Mouse (Mus musculus): ENCODE measurements around the gene Ttc33. TPM values are rescaled to one million over a fixed set of nuclear protein-coding genes. Genes with fewer than 3 reads are reported as not detected.

The Ttc33 gene
- 10 to 100 TPM; 59.2 to 71.1 TPM for polyA plus RNA-seq (2017; shearing (Covaris generic))

DNA sequence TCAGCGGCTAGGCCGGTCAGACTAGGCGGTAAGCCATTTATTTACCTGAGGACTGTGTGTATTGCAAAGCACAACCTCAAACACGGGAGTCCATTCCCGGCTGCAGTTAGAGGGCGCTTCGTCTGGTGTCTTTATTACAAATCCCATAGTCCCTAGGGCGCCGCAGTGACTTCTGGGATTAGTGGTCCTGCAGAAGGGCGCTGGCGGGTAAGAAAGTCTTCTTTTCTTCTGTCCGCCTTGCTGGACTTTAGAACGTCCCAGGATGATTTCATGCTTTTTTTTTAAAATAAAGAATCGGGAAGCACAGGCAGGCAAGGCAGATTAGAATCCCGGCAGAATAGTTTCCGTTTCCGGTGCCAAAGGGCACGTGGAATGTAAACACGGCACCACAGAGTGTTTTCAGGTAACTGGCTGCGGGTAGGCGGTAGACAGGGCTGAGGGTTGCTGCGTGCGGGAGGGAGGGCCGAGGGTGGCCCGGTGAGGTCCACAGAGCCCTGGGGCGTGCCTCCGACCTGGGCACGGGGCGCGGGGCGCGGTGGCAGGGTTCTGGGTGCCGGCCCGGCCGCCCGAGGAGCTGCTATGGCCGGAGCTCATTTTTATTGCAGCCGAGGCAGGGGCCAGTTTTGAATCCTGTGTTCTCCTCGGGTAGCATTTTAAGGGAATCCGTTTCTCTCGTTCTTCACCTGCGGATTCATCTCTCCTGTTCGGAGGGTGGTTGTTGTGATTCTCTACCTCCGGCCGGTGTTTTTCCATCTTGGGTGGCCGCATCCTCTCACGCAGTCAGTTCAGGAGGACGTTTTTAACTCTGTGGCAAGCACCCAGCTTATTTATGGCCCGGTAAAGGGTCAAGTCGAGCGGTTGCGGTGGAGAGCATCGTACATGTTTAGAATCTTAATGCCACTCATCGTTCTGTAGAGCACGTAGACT is at the start of gene Ttc33:
Gene Ttc33 (plus strand): TSS at position 160 of the 927 bp plus-strand sequence.
- ATAC-seq = peak; percentile 80

DNA sequence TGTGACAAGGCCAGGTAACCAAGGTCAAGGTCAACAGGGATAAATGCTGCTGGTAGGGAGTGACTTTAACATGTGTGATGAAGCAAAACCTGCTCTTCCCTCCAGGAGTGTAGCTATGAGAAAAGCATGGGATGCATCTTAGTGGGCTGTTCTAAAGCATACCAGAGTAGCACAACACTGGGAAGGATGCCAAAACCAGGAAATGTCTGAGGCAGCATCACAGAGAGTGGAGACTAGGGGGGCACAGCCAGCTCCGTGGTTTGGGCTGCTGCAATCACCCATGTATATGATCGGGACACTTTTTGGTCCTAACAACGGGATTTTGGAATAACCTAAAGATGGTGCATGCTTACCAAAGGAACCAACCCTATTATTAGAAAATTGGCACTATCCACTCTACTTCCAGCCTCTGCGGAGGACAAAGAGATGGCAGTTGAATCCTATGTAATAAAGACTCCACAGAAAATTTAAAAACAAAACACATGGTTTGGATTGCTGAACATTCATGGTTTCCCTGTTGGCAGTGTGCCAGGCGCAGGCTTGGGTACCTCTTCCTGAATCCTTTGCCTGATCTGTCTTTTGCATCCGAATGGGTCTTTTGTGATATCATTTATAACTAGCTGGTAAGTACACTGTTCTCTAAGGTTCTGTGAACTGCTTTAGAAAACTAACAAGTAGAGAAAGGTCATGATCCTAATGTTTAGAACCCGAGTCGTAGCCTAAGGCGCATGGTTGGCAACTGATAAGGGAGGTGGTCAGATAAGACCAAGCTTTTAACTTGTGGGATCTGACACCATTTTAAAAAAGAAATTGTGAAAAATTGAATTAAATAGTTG is 47.1 kb upstream of the Ttc33 start:
- no peak for ATAC-seq

DNA sequence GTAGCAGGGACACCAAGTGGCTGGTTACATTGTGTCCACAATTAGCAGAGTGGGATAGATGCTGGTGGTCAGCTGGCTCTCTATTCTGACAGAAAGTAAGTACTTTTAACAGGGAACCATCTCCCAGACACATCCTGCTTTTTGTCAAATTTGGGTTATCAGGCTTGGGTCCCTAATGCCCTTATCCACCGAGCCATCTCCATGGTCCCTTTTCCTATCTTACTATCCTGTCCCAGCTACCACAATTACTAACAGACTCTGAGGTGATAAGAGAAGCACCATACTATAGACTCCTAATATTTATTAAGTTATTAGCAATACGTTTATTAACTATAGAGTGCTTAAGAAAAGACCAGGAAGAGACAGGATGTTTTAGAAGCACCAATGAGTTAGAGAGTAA is 46.0 kb upstream of the Ttc33 start:
- no peak for ATAC-seq

DNA sequence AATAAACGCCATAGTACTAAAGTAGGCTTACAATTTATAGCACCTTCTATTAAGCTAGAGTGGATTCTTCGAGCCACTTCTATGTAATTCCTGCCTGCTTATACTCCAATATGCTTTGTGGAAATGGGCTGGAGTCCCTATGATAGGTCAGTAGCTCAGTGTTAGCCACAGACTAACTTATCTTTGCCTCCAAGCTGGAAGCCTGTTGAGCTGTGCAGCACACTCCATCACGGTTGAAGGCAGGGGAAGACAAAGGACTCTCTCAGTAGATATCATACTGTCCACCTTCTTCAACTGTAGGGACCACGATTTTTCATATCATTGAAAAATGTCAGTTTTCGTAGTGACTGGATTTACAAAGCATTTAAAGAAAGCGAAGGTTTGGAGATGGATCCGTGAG is 45.5 kb upstream of the Ttc33 start:
- ATAC-seq = no peak

DNA sequence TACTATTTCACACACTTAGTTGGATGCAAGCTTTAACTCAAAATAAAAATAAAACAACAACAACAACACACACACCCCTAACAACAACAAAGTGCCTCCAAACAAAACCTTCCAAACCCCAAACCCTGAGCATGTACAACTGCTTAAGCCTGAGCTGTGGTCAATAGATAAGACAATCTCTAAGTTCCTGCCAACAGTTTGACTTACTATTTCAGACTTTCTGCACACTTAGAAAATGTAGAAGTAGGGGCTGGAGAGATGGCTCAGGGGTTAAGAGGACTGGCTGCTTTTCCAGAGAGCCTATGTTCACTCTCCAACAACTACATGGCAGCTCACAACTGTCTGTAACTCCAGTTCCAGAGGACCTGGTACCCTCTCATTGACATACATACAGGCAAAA is 45.0 kb upstream of the Ttc33 start:
- no peak for ATAC-seq

DNA sequence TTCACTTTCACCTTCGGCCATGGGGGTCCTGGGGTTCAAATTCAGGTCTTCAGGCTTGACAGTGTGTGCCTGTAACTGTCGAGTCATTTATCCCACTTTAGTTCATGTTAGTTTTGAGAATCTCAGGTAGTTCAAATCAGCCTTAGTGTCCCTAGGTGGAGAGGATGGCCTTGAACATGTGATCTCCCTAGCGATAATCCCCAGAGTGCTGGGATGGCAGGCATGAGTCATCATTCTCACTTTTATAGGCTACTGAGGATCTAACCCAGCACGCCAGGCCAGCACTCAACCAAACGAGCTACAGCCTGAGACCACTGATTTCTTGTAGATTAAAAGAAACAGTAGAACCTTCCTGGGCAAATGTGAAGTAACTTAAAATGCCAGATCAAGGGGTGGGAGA is 43.3 kb upstream of the Ttc33 start:
- no peak for ATAC-seq

DNA sequence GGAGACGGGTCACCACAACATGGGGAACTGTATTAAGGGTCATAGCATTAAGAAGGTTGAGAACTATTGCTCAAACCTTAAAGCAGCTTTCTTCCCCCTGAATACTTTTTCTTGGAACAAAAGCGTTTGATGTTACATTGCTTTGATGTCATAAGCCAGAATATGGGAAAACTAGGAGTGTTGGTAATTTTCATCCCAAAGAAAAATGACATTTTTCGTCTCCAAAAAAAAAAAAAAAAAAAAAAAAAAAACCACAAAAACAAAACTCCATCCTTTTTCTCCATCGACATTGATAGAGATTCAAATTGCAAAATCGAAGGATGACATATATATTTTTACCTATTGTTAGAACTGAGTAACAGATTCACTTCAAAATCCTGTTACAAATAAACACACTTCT is 42.6 kb upstream of the Ttc33 start:
- no peak for ATAC-seq

DNA sequence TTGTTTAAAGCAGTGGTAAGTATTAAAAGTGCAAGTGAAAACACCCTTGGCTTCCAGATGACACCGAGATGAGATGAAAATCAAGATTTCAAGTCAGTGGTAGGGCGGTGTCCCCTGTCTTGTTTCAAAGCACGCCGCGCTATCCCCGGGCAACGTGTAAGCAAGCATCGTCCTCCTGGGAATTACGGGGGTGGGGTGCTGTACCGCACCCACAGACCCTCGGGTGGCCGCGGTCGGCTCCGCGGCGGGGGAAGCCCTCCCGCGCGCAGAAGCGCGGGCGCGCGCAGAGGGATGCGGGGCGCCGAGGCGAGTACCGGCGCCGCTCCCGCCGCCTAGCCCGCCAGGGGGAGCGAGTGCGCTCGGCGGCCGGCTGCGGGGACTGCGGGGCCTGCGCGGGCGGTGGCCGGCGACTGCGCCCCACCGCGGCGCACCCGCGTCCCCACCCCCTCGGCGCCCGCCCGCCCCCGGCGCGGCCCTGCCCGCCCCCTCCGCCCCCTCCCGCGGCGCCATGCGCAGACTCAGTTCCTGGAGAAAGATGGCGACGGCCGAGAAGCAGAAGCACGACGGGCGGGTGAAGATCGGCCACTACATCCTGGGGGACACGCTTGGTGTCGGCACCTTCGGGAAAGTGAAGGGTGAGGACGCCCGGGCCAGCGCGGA is 41.8 kb upstream of the Ttc33 start, which contains the start of gene Prkaa1:
Gene Prkaa1 (plus strand): TSS at position 501 of the 660 bp plus-strand sequence.
- ATAC-seq = peak; percentile 68

DNA sequence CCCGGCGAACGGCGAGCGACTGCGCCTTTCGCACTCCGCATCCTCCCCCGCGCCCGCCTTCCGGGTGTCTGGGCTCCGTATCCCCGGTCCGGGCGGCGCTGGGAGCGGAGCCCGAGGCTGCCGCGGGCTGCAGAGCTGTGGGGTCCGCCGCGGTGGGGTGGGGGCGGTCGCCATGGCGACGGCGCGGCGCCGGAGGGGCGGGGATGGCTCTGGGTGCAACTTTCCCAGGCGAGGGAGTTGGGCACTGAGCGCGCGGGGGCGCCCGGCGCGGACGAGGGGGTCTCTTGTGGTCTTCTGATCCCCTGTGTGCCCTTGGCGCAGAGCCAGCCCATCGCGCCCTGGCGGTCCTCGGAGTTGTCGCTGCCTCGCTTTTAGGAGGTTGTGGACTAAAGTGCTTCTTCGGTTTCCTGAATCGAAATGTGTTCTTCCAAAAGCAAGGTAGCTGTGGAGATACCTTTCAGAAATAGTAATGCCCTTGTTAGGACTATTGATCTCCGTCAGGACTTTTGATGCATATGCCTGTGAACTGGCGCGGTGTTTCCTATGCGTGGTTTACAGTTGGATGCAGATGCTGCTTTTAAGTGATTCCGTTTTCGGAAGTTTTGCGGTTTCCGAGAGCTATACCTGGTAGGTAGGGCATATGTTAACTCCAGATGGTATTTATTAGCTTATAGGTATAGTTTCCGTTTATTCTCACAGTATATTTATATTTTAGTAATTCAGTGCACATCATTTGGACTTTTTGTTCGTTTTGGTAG is 41.1 kb upstream of the Ttc33 start:
- ATAC-seq = peak; percentile 44

DNA sequence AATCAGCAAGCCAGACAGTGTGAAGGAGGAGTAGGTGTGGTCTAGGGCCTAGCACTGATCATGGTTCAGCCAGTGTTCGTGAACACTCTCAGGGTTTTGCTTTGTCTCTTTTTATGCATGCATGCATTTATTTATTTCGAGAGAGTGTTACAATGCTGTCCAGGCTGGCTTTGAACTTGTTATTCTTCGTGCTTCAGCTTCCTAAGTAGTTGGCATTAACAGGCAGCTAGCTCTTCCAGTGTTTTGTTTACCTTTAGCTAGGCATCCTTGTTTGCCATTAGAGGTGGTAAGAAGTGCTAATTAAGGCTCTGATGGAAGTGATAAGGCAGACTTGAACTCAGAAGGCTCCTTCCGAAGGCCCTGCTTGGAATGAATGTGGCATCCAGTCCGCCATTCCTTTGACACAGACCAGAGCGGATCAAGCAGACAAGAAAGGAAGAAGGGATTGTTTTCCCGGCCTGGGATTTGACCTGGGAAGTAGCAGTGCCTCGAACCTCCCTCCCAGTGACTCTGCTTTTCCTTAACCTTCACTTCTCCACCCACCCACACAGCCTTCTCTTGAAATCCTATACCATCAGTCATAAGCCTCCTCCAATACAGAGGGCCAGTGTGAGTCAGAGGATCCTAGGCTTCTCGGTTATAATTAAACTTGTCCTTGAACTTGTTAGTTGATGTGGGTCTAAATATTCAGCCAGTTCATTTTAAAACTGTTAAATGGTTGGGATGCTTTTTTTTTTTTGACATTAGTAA is 40.0 kb upstream of the Ttc33 start:
- no peak for ATAC-seq

DNA sequence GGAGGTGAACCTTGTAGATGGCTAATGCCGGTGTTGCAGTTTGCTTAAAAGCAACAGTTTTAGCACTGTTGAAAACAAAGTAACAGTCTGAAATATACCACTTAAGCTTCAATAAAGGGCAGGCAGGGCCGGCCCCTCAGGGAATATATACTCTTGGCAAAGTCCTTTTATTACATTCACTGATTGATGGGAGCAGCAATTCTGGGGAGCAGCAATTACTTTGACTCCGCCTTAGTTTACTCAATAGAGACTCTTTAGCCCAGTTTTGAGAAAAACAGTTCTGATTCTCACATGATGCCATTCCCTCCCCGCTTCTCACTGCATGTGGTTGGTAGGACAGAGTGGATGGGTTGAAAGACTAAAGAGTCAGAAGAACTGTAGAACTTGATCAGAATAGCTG is 36.1 kb upstream of the Ttc33 start:
- no peak for ATAC-seq

DNA sequence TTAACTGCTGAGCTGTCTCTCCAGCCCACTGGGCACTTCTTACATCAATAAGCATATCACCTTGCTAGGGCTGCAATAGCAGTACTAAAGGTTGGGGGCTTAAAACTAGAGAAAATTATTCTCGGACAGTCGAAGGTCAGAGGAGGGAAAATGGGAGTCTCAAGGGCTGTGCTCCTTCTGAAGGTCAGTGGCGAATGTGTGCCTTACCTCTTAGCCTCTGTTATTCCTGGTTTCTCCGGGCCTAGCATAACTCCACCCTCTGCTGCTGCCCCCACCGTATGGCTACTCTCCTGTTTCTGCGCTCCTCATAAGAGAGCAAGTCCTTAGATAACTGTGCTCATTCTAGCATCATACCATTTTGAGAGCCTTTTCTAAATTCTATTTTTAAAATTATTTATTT is 33.2 kb upstream of the Ttc33 start:
- no peak for ATAC-seq

DNA sequence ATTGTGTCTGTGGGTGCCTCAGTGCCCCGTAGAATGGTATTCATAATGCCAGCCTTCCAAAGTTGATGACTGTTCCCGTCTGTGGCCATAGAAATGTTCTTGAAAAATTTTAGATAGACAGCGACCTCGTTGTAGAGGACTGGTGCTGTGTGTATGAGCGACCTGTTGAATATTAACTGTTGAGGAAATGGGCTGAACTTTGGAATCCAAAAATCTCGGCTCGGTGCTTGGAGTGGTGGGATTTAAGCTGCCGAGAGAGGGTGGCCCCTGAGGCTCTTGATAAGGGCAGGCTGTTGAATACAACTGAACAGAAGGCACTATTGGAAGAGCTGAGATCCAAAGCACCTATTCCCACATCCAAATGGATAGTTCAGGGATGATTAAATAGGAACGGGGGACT is 30.7 kb upstream of the Ttc33 start:
- ATAC-seq = no peak

DNA sequence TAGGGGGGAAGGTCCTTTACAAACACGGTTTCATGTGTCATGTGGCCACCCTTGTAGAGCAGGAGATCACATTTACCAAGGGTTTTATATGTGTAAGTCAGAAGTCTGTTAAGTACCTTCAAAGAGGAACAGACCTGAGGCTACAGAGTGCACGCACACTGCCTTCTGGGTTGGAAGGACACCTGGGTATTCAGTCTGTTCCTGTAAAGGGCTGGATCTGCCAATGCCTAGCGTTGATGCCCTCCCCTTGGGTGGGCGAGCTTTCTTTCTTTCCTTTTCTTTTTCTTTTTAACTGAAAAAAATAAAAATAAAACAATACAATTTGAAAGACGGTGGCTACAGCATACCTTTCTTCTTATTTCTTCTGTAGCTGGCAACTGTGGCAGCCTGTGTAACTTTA is 30.2 kb upstream of the Ttc33 start:
- no peak for ATAC-seq

DNA sequence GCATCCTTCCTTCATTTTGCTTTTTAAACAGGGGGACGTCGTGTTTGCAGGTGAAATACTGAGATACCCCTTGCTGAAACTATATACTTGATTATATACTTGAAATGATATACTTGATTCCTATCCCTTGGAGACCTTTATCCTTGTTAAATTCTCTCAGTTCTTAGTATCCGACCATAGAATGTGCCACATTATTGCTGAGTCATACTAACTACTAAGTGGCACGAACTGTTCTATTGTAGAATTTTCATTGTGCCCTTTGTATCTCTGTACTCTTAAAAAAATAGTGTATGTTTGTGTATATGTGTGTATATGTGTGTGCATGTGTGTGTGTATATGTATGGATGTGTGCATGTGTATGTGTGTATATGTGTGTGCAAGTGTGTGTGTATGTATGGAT is 29.0 kb upstream of the Ttc33 start:
- no peak for ATAC-seq

DNA sequence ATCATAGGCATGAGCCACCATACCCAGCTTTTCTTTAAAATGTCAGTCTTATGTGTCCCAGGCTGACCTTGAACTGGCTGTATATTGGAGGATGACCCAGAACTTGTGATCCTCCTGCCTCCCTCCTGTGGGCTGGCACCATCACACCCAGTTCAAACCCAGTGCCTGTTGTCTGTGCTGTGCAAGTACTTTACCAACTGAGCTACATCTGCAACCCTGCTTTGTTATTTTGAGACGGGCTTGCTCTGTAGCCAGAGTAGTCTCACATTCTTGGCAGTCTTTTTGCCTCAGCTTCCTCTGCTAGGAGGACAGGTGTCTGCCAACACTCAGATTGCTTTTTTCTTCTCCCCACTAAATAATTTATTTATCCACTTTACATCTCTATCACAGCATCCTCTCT is 27.9 kb upstream of the Ttc33 start:
- no peak for ATAC-seq

DNA sequence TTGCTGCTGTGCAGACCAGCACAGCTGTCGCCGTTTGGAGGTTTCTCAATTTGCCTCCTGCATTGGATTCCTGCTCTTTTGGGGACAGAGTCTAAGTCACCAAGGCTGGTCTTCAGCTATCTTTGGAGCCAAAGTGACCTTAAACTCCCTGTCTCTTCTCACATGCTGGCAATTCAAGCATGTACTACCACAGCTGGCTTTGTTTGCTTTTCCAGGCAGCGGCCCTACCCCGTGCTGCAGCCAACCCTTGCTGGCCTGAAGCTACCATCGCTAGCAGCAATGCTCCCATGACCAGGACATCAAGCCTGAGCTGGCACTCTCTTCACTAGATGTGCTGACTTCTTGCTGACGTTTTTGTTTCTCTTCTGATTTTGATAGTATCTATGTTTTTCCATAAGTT is 26.5 kb upstream of the Ttc33 start:
- no peak for ATAC-seq

DNA sequence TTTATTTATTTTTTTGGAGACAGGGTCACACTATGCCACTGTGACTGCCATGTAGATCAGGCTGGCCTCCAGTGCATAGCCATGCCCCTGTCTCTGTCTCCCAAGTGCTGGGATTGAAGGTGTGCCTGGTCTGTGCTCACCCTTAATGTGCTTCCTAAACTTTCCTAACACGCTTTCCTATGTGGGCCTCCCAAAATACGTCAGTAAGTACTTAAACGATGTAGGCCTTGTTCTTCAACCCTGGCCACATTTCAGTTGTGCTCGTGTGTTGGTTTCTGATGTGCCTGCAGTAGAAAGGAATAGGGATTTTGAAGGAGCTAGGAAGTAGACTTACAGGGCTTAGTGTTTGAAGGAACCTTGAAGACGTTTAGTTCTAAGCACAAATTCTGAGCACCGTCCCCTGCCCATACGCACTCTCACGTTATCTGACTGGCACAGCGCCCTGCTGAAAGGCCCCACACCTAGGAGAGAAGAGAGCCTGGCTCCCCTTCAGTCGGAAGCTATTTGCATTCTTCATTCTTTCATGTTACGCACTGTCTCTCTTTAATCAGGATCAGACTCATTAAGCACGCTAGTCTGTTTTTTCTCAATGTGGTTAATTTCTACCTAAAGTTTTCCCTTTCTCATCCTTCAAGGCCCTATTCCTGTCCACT is 20.1 kb upstream of the Ttc33 start:
- ATAC-seq = no peak

DNA sequence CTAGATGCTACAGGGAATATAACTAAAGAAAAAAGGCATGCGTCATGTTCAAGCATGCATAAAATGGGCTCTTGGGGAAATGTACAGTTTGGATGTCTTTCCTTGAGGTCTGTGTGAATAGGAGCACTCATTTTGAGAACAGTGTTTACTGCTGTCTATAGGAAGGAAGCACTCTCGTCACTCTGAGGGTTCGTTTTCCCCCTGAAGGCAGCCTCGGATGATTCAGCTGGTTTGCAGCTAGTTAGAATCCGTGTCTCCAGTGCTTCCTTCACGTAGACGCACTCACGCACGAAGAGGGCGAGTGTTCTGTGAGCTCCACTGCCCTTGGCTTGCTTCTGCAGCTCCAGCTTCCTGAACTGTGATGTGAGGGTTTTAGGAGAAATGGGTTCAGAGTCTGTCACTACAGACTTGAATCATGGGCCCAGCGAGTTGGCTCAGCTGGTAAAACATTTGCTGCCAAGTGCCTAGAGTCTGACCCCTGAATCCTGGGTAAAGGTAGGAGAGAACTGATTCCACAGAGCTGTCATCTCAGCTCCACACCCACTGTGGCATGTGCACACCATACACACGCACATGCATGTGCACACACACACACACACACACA is 12.0 kb upstream of the Ttc33 start:
- ATAC-seq = no peak

DNA sequence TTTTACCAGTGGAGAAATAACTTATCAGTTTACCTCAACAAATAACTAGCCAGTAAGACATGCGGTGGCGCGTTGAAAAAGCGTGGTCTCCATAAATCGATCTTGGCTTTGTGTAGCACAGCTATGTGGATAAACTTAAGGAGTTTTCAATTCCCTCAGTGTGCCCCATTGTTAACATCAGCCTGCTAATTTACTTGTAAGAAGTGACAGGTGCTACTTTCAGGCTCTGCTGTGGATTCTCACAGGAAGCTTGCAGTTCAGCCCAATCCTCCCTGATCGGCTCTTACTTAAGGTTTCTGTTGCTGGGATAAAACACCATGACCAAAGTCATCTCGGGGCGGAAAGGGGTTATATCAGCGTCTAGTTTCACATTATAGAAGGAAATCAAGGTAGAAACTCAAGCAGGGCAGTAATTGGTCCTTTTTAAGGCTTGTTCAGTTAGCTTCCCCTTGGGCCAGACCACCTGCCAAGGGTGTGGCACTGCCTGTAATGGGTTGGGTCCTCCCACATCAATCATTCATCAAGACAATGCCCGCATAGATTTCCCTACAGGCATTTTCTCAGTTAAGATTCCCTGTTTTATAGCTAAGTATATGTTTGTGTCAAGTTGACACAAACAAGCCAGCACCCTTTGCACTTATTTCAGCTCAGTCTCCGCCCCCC is 526 bp upstream of the Ttc33 start:
- peak; percentile 14 for ATAC-seq
